Mouse (Mus musculus) CD8-positive naive resting alpha-beta T cell, adult 2 months (primary cell): ENCODE results near the gene Srxn1.

Source experiments
- DNase-seq, 2 experiments: peaks; one replicate each; pipeline ENCODE4 v3.0.0; 2022; ENCODE audit warnings: low read depth in 2 of 2, low spot score in 2 of 2

The Srxn1 gene

GRCm38 (mm10) chr2:152114057-152114975 is 9.0 kb downstream of the Srxn1 start:
- DNase-seq, result no peak

- DNase-seq, result no peak
Measured at GRCm38 (mm10) chr2:152117694-152118093, 12.4 kb downstream of the Srxn1 start.

GRCm38 (mm10) chr2:152119228-152119865 is 14.0 kb downstream of the Srxn1 start:
- DNase-seq, result no peak

GRCm38 (mm10) chr2:152122896-152123295 is 17.6 kb downstream of the Srxn1 start:
- DNase-seq, result no peak

- DNase-seq, result no peak
Measured at GRCm38 (mm10) chr2:152128597-152128996, 23.3 kb downstream of the Srxn1 start.

GRCm38 (mm10) chr2:152129778-152130177 is 24.5 kb downstream of the Srxn1 start:
- no peak for DNase-seq

- DNase-seq, result no peak
Measured at GRCm38 (mm10) chr2:152132016-152132415, 26.7 kb downstream of the Srxn1 start.

GRCm38 (mm10) chr2:152132691-152133090 is 27.4 kb downstream of the Srxn1 start:
- DNase-seq, result no peak

GRCm38 (mm10) chr2:152139191-152139987 is 34.1 kb downstream of the Srxn1 start:
- DNase-seq, result no peak

GRCm38 (mm10) chr2:152140941-152141340 is 35.6 kb downstream of the Srxn1 start:
- no peak for DNase-seq

GRCm38 (mm10) chr2:152141491-152141890 is 36.2 kb downstream of the Srxn1 start:
- no peak for DNase-seq

- DNase-seq, result no peak
Measured at GRCm38 (mm10) chr2:152142046-152142445, 36.7 kb downstream of the Srxn1 start.

GRCm38 (mm10) chr2:152142571-152142970 is 37.3 kb downstream of the Srxn1 start:
- DNase-seq, result no peak

GRCm38 (mm10) chr2:152143279-152144157 is 38.2 kb downstream of the Srxn1 start, which contains the start of gene Tcf15:
Gene Tcf15, plus strand, starts transcription at chr2:152143561.
- no peak for DNase-seq

GRCm38 (mm10) chr2:152144158-152144450 is 38.8 kb downstream of the Srxn1 start:
- DNase-seq, result no peak

- DNase-seq, result no peak
Measured at GRCm38 (mm10) chr2:152144501-152144900, 39.2 kb downstream of the Srxn1 start.

GRCm38 (mm10) chr2:152145711-152146110 is 40.4 kb downstream of the Srxn1 start:
- no peak for DNase-seq

- no peak for DNase-seq
Measured at GRCm38 (mm10) chr2:152147079-152147478, 41.8 kb downstream of the Srxn1 start.

GRCm38 (mm10) chr2:152148675-152149074 is 43.4 kb downstream of the Srxn1 start:
- no peak for DNase-seq

GRCm38 (mm10) chr2:152149891-152150290 is 44.6 kb downstream of the Srxn1 start:
- no peak for DNase-seq

- DNase-seq, result no peak
Measured at GRCm38 (mm10) chr2:152150373-152150772, 45.1 kb downstream of the Srxn1 start.
